Mouse (Mus musculus): Measurements from ENCODE around the gene Snx13.

The Snx13 gene

GRCm38 (mm10) chr12:35046999-35047319 lies at the start of gene Snx13:
TSS of gene Snx13 (plus strand) at chr12:35047186.
- peak; percentile 91 for DNase-seq (ENCODE audit: low spot score)

GRCm38 (mm10) chr12:34997597-34998182 lies 49.3 kb upstream of the Snx13 start:
- no peak for DNase-seq (ENCODE audit: low spot score)

- DNase-seq (ENCODE audit: low spot score) = no peak
Measured at GRCm38 (mm10) chr12:34998778-34999467, 48.1 kb upstream of the Snx13 start.

GRCm38 (mm10) chr12:35000323-35000722 lies 46.7 kb upstream of the Snx13 start:
- DNase-seq (ENCODE audit: low spot score) = no peak

GRCm38 (mm10) chr12:35005748-35006147 lies 41.2 kb upstream of the Snx13 start:
- no peak for DNase-seq (ENCODE audit: low spot score)

- DNase-seq (ENCODE audit: low spot score) = no peak
Measured at GRCm38 (mm10) chr12:35007851-35008250, 39.1 kb upstream of the Snx13 start.

- DNase-seq (ENCODE audit: low spot score) = no peak
Measured at GRCm38 (mm10) chr12:35008340-35009137, 38.4 kb upstream of the Snx13 start.

GRCm38 (mm10) chr12:35011462-35011861 lies 35.5 kb upstream of the Snx13 start:
- DNase-seq (ENCODE audit: low spot score) = no peak

- no peak for DNase-seq (ENCODE audit: low spot score)
Measured at GRCm38 (mm10) chr12:35013950-35014349, 33.0 kb upstream of the Snx13 start.

GRCm38 (mm10) chr12:35016056-35016455 lies 30.9 kb upstream of the Snx13 start:
- no peak for DNase-seq (ENCODE audit: low spot score)

GRCm38 (mm10) chr12:35016481-35017250 lies 30.3 kb upstream of the Snx13 start:
- DNase-seq (ENCODE audit: low spot score) = no peak

- DNase-seq (ENCODE audit: low spot score) = no peak
Measured at GRCm38 (mm10) chr12:35018679-35019237, 28.2 kb upstream of the Snx13 start.

- no peak for DNase-seq (ENCODE audit: low spot score)
Measured at GRCm38 (mm10) chr12:35021285-35021684, 25.7 kb upstream of the Snx13 start.

GRCm38 (mm10) chr12:35022066-35022465 lies 24.9 kb upstream of the Snx13 start:
- DNase-seq (ENCODE audit: low spot score) = no peak

- DNase-seq (ENCODE audit: low spot score) = no peak
Measured at GRCm38 (mm10) chr12:35025916-35026432, 21.0 kb upstream of the Snx13 start.

- no peak for DNase-seq (ENCODE audit: low spot score)
Measured at GRCm38 (mm10) chr12:35027533-35027932, 19.5 kb upstream of the Snx13 start.

GRCm38 (mm10) chr12:35038668-35039570 lies 8.1 kb upstream of the Snx13 start:
- no peak for DNase-seq (ENCODE audit: low spot score)

- no peak for DNase-seq (ENCODE audit: low spot score)
Measured at GRCm38 (mm10) chr12:35039571-35039936, 7.4 kb upstream of the Snx13 start.

- DNase-seq (ENCODE audit: low spot score) = no peak
Measured at GRCm38 (mm10) chr12:35041964-35042363, 5.0 kb upstream of the Snx13 start.

GRCm38 (mm10) chr12:35046310-35046998 lies 532 bp upstream of the Snx13 start:
- no peak for DNase-seq (ENCODE audit: low spot score)
